Mouse (Mus musculus): Measurements from ENCODE around the gene Lrba. TPM values are rescaled to one million over a fixed set of nuclear protein-coding genes. Genes with fewer than 3 reads are reported as not detected.

The Lrba gene
- total and polyA plus RNA-seq, 3 experiments = 12.3 to 22.6 (median 13.8) TPM

- Histone ChIP-seq H3K4me2 (ENCODE audit: insufficient read depth, low read depth, poor library complexity, severe bottlenecking) (no peak overlapping the region), H3K4me3 (replicated peaks in 1 of 3; ENCODE audit: low read depth in 2 of 3, low read length in 2 of 3, poor library complexity in 1 of 3) (no peak overlapping the region), H3K27me3 (replicated peaks) (no peaks in the 10 kb centered on the region), H3K27ac (ENCODE audit: insufficient read depth, low read depth) (no peak overlapping the region), H3K9me3 (replicated peaks; ENCODE audit: low read length) (peaks cover 2% of the 10 kb centered on the region), H3K79me2 (replicated peaks; ENCODE audit: control insufficient read depth, extremely low read depth, insufficient read depth, poor library complexity, severe bottlenecking) (no peaks in the 10 kb centered on the region), H3K36me3 (replicated peaks in 1 of 2; ENCODE audit: control insufficient read depth in 1 of 2, insufficient read depth in 1 of 2, low read length in 1 of 2) (no peaks in the 10 kb centered on the region), H3K9ac (ENCODE audit: insufficient read depth, low read depth) (no peak overlapping the region), H3K4me1 (ENCODE audit: control insufficient read depth in 1 of 2, insufficient read depth in 2 of 2) (peaks cover 0 to 4% of the 10 kb centered on the region in 2 experiments; a peak in 2 of 4 replicates)
- TF ChIP-seq CTCF (conservative IDR thresholded peaks at IDR 0.05 in 1 of 2, IDR thresholded peaks at IDR 0.05 in 1 of 2; ENCODE audit: low read depth in 2 of 2, low read length in 2 of 2) = no peak
- no peak for TF ChIP-seq NRF1 (IDR thresholded peaks at IDR 0.05; ENCODE audit: low read depth, low read length)
- TF ChIP-seq ZKSCAN1 (IDR thresholded peaks at IDR 0.05; ENCODE audit: borderline replicate concordance, low read depth, low read length) = no peak
- no peak for TF ChIP-seq ETS1 (conservative IDR thresholded peaks at IDR 0.05; ENCODE audit: low read depth, low read length)
- TF ChIP-seq USF2 (conservative IDR thresholded peaks at IDR 0.05; ENCODE audit: low read depth, low read length) = no peak
- TF ChIP-seq POLR2A (IDR thresholded peaks at IDR 0.05; ENCODE audit: low read depth, low read length) = no peak
- TF ChIP-seq ELF1 (IDR thresholded peaks at IDR 0.05; ENCODE audit: low read depth, low read length) = no peak
- TF ChIP-seq RCOR1 (conservative IDR thresholded peaks at IDR 0.05; ENCODE audit: low read depth, low read length) = no peak
- TF ChIP-seq MXI1 (IDR thresholded peaks at IDR 0.05; ENCODE audit: low read depth, low read length) = no peak
- TF ChIP-seq MAZ (IDR thresholded peaks at IDR 0.05; ENCODE audit: low read depth, low read length) = no peak
- no peak for DNase-seq (ENCODE audit: extremely low read depth)
- in situ Hi-C loops (cut with MboI; ENCODE audit: low pct_ligation_motif_present, low pct_unique_long_range_greater_than_20kb, low sequenced_read_pairs) = loop anchor here (25.0 kb wide), 1 partner anchor 400 kb away; no protein-coding TSS in a partner anchor
- dilution Hi-C loops (cut with MboI; ENCODE audit: extremely low pct_ligation_motif_present, extremely low pct_unique_long_range_greater_than_20kb, low sequenced_read_pairs) = no loop called here
Observed at GRCm38 (mm10) chr3:86762036-86762415, 537.5 kb downstream of the Lrba start.

- dilution Hi-C loops (cut with MboI; ENCODE audit: extremely low pct_ligation_motif_present, extremely low pct_unique_long_range_greater_than_20kb, low sequenced_read_pairs) = no loop called here
Observed at GRCm38 (mm10) chr3:86762456-86762855, 538.0 kb downstream of the Lrba start.

More at GRCm38 (mm10) chr3:86762456-86762855, 538.0 kb downstream of the Lrba start:
- Histone ChIP-seq H3K79me2 (replicated peaks; ENCODE audit: control insufficient read depth, extremely low read depth, insufficient read depth, poor library complexity, severe bottlenecking) (no peaks in the 10 kb centered on the region), H3K27ac (ENCODE audit: insufficient read depth, low read depth) (no peak overlapping the region), H3K4me1 (ENCODE audit: control insufficient read depth in 1 of 2, insufficient read depth in 2 of 2) (peaks cover 0 to 5% of the 10 kb centered on the region in 2 experiments; a peak in 2 of 4 replicates), H3K9ac (ENCODE audit: insufficient read depth, low read depth) (no peak overlapping the region), H3K27me3 (replicated peaks) (no peaks in the 10 kb centered on the region), H3K36me3 (replicated peaks in 1 of 2; ENCODE audit: control insufficient read depth in 1 of 2, insufficient read depth in 1 of 2, low read length in 1 of 2) (no peaks in the 10 kb centered on the region), H3K4me2 (ENCODE audit: insufficient read depth, low read depth, poor library complexity, severe bottlenecking) (no peak overlapping the region), H3K9me3 (replicated peaks; ENCODE audit: low read length) (peaks cover 2% of the 10 kb centered on the region), H3K4me3 (replicated peaks in 1 of 3; ENCODE audit: low read depth in 2 of 3, low read length in 2 of 3, poor library complexity in 1 of 3) (no peak overlapping the region)
- no peak for DNase-seq (ENCODE audit: extremely low read depth)
- in situ Hi-C loops (cut with MboI; ENCODE audit: low pct_ligation_motif_present, low pct_unique_long_range_greater_than_20kb, low sequenced_read_pairs) = loop anchor here (25.0 kb wide), 1 partner anchor 400 kb away; no protein-coding TSS in a partner anchor
- no peak for TF ChIP-seq SMC3 (IDR thresholded peaks at IDR 0.05; ENCODE audit: low read depth, low read length)
- no peak for TF ChIP-seq POLR2AphosphoS2 (IDR thresholded peaks at IDR 0.05; ENCODE audit: low read depth, low read length)
- TF ChIP-seq MAFK (IDR thresholded peaks at IDR 0.05; ENCODE audit: insufficient replicate concordance, low read length) = no peak
- TF ChIP-seq SIN3A (IDR thresholded peaks at IDR 0.05; ENCODE audit: low read length) = no peak
- TF ChIP-seq JUN (IDR thresholded peaks at IDR 0.05; ENCODE audit: insufficient read depth, low read depth, low read length) = no peak
- no peak for TF ChIP-seq KAT2A (IDR thresholded peaks at IDR 0.05; ENCODE audit: insufficient replicate concordance, low read length)
- TF ChIP-seq EP300 (IDR thresholded peaks at IDR 0.05; ENCODE audit: low read length) = no peak
- TF ChIP-seq JUND (conservative IDR thresholded peaks at IDR 0.05; ENCODE audit: low read depth, low read length) = no peak
- TF ChIP-seq CHD2 (IDR thresholded peaks at IDR 0.05; ENCODE audit: low read length) = no peak
- TF ChIP-seq USF2 (conservative IDR thresholded peaks at IDR 0.05; ENCODE audit: low read depth, low read length) = no peak
- TF ChIP-seq UBTF (IDR thresholded peaks at IDR 0.05; ENCODE audit: low read depth, low read length) = no peak
- TF ChIP-seq NELFE (IDR thresholded peaks at IDR 0.05; ENCODE audit: low read depth, low read length) = no peak
- TF ChIP-seq CTCF (conservative IDR thresholded peaks at IDR 0.05 in 1 of 2, IDR thresholded peaks at IDR 0.05 in 1 of 2; ENCODE audit: low read depth in 2 of 2, low read length in 2 of 2) = no peak
- TF ChIP-seq E2F4 (IDR thresholded peaks at IDR 0.05; ENCODE audit: insufficient replicate concordance, low read depth, low read length) = no peak
- no peak for TF ChIP-seq NRF1 (IDR thresholded peaks at IDR 0.05; ENCODE audit: low read depth, low read length)
- TF ChIP-seq ZKSCAN1 (IDR thresholded peaks at IDR 0.05; ENCODE audit: borderline replicate concordance, low read depth, low read length) = no peak

Data from CH12.LX (cell line).